Mouse (Mus musculus): Measurements from ENCODE around the gene Rfc4.
"Not testable (repeated sequence)": the region's sequence is repeated elsewhere in the genome, so short reads cannot be mapped to it uniquely, and the experiment has no call there.

- TF ChIP-seq CTCF, EP300 (IDR thresholded peaks at IDR 0.05): not testable (repeated sequence)
Observed at GRCm38 (mm10) chr16:23095581-23095980, 32.0 kb downstream of the Rfc4 start.

All from lung, postnatal 0 days (tissue).